8 mouse cellular contexts compared by ENCODE assay signal in genomic region chr4:125132394-125132793, GRCm38 (mm10). TPM values are rescaled to one million over a fixed set of nuclear protein-coding genes. Genes with fewer than 3 reads are reported as not detected.
DNase-seq lines count a peak whose midpoint lies in the region; ATAC-seq and TF ChIP-seq lines count a peak whose summit lies in the region.

No protein-coding gene starts in this region.

- H3K27ac ChIP-seq in midbrain, embryonic 11.5 days (ENCODE audit: low read depth, low read length), result no peak overlapping the region
- H3K27ac ChIP-seq in midbrain, embryonic 15.5 days, result no peak overlapping the region

- ATAC-seq in cerebellum, adult (ENCODE audit: insufficient number of reproducible peaks, low FRiP score, low TSS enrichment), result no peak
- ATAC-seq in midbrain, embryonic 11.5 days (ENCODE audit: low FRiP score), result no peak
- ATAC-seq in midbrain, embryonic 15.5 days (replicated peaks), result no peak
- ATAC-seq in hematopoietic stem cell, adult 5-6 weeks (replicated peaks in 1 of 2; ENCODE audit: insufficient read depth in 1 of 2, low FRiP score in 2 of 2, low TSS enrichment in 1 of 2, low read depth in 1 of 2, poor library complexity in 2 of 2, severe bottlenecking in 2 of 2), result peak; percentile 41 to 63; a peak in 3 of 4 replicates
- peak; percentile 43 for ATAC-seq in megakaryocyte, adult 5-6 weeks (ENCODE audit: poor library complexity, severe bottlenecking)

- TF ChIP-seq CTCF in brain, embryonic 14.5 days (IDR thresholded peaks at IDR 0.05; ENCODE audit: borderline replicate concordance, extremely low read depth, insufficient read depth, insufficient read length), result peak; percentile 69; the same call in 1 of the 2 replicates

- WGBS in midbrain, embryonic 11.5 days, result 20% methylated on average over 5 of the region's 5 CpGs
- WGBS in midbrain, embryonic 15.5 days, result 24% methylated on average over 5 of the region's 5 CpGs

- TF ChIP-seq POLR2A in brain, embryonic 14.5 days (IDR thresholded peaks at IDR 0.05; ENCODE audit: borderline replicate concordance, extremely low read depth, insufficient read depth, insufficient read length, poor library complexity, severe bottlenecking), result no peak

- no peaks in the 10 kb centered on the region for H3K9me3 ChIP-seq in midbrain, embryonic 11.5 days (ENCODE audit: control insufficient read depth, low read length)
- no peaks in the 10 kb centered on the region for H3K9me3 ChIP-seq in midbrain, embryonic 15.5 days

- H3K4me1 ChIP-seq in midbrain, embryonic 11.5 days (ENCODE audit: control insufficient read depth, insufficient read depth, low read length), result no peaks in the 10 kb centered on the region
- peaks cover 6% of the 10 kb centered on the region for H3K4me1 ChIP-seq in midbrain, embryonic 15.5 days

- H3K36me3 ChIP-seq in midbrain, embryonic 11.5 days (ENCODE audit: control insufficient read depth, insufficient read depth, low read length), result no peaks in the 10 kb centered on the region
- H3K36me3 ChIP-seq in midbrain, embryonic 15.5 days (replicated peaks), result no peaks in the 10 kb centered on the region

- H3K27me3 ChIP-seq in midbrain, embryonic 11.5 days (ENCODE audit: control insufficient read depth, insufficient read depth, low read length), result peaks cover 3% of the 10 kb centered on the region; the same call in 1 of the 2 replicates
- peaks cover 9% of the 10 kb centered on the region for H3K27me3 ChIP-seq in midbrain, embryonic 15.5 days (replicated peaks)

- no peak overlapping the region for H3K9ac ChIP-seq in midbrain, embryonic 11.5 days (ENCODE audit: low read length)
- H3K9ac ChIP-seq in midbrain, embryonic 15.5 days, result no peak overlapping the region

- H3K4me3 ChIP-seq in midbrain, embryonic 11.5 days (ENCODE audit: low read depth, low read length), result no peak overlapping the region
- H3K4me3 ChIP-seq in midbrain, embryonic 15.5 days, result no peak overlapping the region

- DNase-seq in cerebellum, adult 9-10 months, result peak; percentile 35
- peak; percentile 92 for DNase-seq in midbrain, embryonic 11.5 days (ENCODE audit: low spot score, missing footprints)
- DNase-seq in brain, embryonic 14.5 days (ENCODE audit: low read depth), result peak; percentile 74
- peak; percentile 52 for DNase-seq in testis, postnatal 14 days (ENCODE audit: low spot score)

- H3K4me2 ChIP-seq in midbrain, embryonic 11.5 days, result no peak overlapping the region
- no peak overlapping the region for H3K4me2 ChIP-seq in midbrain, embryonic 15.5 days

RNA-seq across cellular contexts. Expression of gene Zc3h12a, which starts 4.8 kb away (rescaled TPM):
- 0.22 and 0.37 TPM in 2 replicates for polyA plus RNA-seq in midbrain, embryonic 11.5 days (2014; fragmentation: Nextera tagmentation; extraction: Ambion mirVana)
- 0.15 TPM in 2 replicates for polyA plus RNA-seq in midbrain, embryonic 15.5 days (2015; fragmentation: Nextera tagmentation; extraction: Ambion mirVana)
- polyA plus RNA-seq in brain, embryonic 14.5 days (2012; rRNA removed), result 0.57 and 0.85 TPM in 2 replicates
- total RNA-seq in hematopoietic stem cell, adult 5-6 weeks (2017), result 7.0 and 11.4 TPM in 2 replicates
- total RNA-seq in megakaryocyte, adult 5-6 weeks (2015), result 10.4 and 11.1 TPM in 2 replicates
- 3.9 and 5.9 TPM in 2 replicates for total RNA-seq in megakaryocyte, adult 5-6 weeks (2017)

RNA-seq across cellular contexts. Expression of gene Meaf6, which starts 47.5 kb away (rescaled TPM):
- polyA plus RNA-seq in midbrain, embryonic 11.5 days (2014; fragmentation: Nextera tagmentation; extraction: Ambion mirVana), result 126 and 128 TPM in 2 replicates
- 152 and 168 TPM in 2 replicates for polyA plus RNA-seq in midbrain, embryonic 15.5 days (2015; fragmentation: Nextera tagmentation; extraction: Ambion mirVana)
- polyA plus RNA-seq in brain, embryonic 14.5 days (2012; rRNA removed), result 126 and 140 TPM in 2 replicates
- 44.0 and 68.0 TPM in 2 replicates for total RNA-seq in hematopoietic stem cell, adult 5-6 weeks (2017)
- total RNA-seq in megakaryocyte, adult 5-6 weeks (2015), result 40.2 and 45.5 TPM in 2 replicates
- total RNA-seq in megakaryocyte, adult 5-6 weeks (2017), result 45.6 and 49.1 TPM in 2 replicates

Comparison
In these comparisons a context has a peak if more than half of its experiments do, and no peak if none do; other contexts are left out.
1. DNase-seq: peak in every context shown above with its lines; median percentile 92 in midbrain, embryonic 11.5 days; 74 in brain, embryonic 14.5 days; 52 in testis, postnatal 14 days; 35 in cerebellum, adult 9-10 months.
2. ATAC-seq: peak in hematopoietic stem cell, adult 5-6 weeks (2 of 2) and megakaryocyte, adult 5-6 weeks (single experiment); none in cerebellum, adult (single experiment), midbrain, embryonic 11.5 days (single experiment) and midbrain, embryonic 15.5 days (single experiment).